Mouse (Mus musculus) heart, embryonic 11.5 days (tissue): ENCODE data around the gene Ttc37. TPM values are rescaled to one million over a fixed set of nuclear protein-coding genes. Genes with fewer than 3 reads are reported as not detected.

Experiments
- ATAC-seq: fragments of 200-750 bp; cut with Nextera tagmentation; replicated peaks from 2 replicates; pipeline ENCODE4 v1.8.0; 2017; ENCODE audit warnings: moderate library complexity; ENCODE audit not compliant: insufficient number of reproducible peaks, low FRiP score, low TSS enrichment
- H3K27ac ChIP-seq: fragments of 300-500 bp; sonication (generic); 2 replicates; pipeline ENCODE4 v1.5.1; 2014; ENCODE audit warnings: mild to moderate bottlenecking, low read depth, low read length
- H3K27me3 ChIP-seq: fragments of 300-500 bp; sonication (generic); 2 replicates; pipeline ENCODE4 v1.6.1; 2014; ENCODE audit warnings: mild to moderate bottlenecking, low read length, mixed read lengths; ENCODE audit not compliant: control insufficient read depth, insufficient read depth
- H3K36me3 ChIP-seq: fragments of 300-500 bp; sonication (generic); 2 replicates; pipeline ENCODE4 v1.6.1; 2014; ENCODE audit warnings: mild to moderate bottlenecking, low read length, moderate library complexity, mixed read lengths; ENCODE audit not compliant: control insufficient read depth, insufficient read depth
- H3K4me1 ChIP-seq: fragments of 300-500 bp; sonication (generic); 2 replicates; pipeline ENCODE4 v1.6.1; 2014; ENCODE audit warnings: low read length; ENCODE audit not compliant: control insufficient read depth, insufficient read depth
- H3K4me2 ChIP-seq: fragments of 300-500 bp; sonication (generic); 2 replicates; pipeline ENCODE4 v1.6.1; 2014; ENCODE audit warnings: mild to moderate bottlenecking, moderate library complexity
- H3K4me3 ChIP-seq: fragments of 300-500 bp; sonication (generic); 2 replicates; pipeline ENCODE4 v1.5.1; 2014; ENCODE audit warnings: low read depth, low read length
- H3K9ac ChIP-seq: fragments of 300-500 bp; sonication (generic); 2 replicates; pipeline ENCODE4 v1.6.1; 2014; ENCODE audit warnings: mild to moderate bottlenecking, low read depth, low read length, moderate library complexity
- H3K9me3 ChIP-seq: fragments of 300-500 bp; sonication (generic); replicated peaks from 2 replicates; pipeline ENCODE4 v1.6.1; 2016; ENCODE audit warnings: low read length; ENCODE audit not compliant: control insufficient read depth
- WGBS: fragments of 180-500 bp; shearing (Covaris S2); extraction: QIAGEN DNeasy Blood & Tissue Kit; methylation state at CpG from one replicate; pipeline ENCODE4 v1.1.7; 2014; ENCODE audit not compliant: insufficient replicate concordance; 5-methylcytosine and 5-hydroxymethylcytosine counted together
- polyA plus RNA-seq: library from polyadenylated mRNA; unstranded; fragments of >200 nt; fragmentation: Nextera tagmentation; extraction: Ambion mirVana; gene quantifications from 2 replicates; pipeline ENCODE4 v1.2.1, GENCODE M21; 2014

The Ttc37 gene
- polyA plus RNA-seq, 1 experiment from 2014 or later = 14.0 TPM

- H3K4me2 ChIP-seq = no peak overlapping the region
- no peaks in the 10 kb centered on the region for H3K4me1 ChIP-seq
- H3K4me3 ChIP-seq = no peak overlapping the region
- ATAC-seq = no peak
- no peak overlapping the region for H3K27ac ChIP-seq
- H3K36me3 ChIP-seq = no peaks in the 10 kb centered on the region
- H3K27me3 ChIP-seq = no peaks in the 10 kb centered on the region
- no peak overlapping the region for H3K9ac ChIP-seq
- H3K9me3 ChIP-seq = no peaks in the 10 kb centered on the region
- 68% methylated on average over 12 of the region's 12 CpGs for WGBS
Observed at GRCm38 (mm10) chr13:76141117-76141808, 42.7 kb downstream of the Ttc37 start.

- Histone ChIP-seq H3K9me3 (no peaks in the 10 kb centered on the region), H3K36me3 (peaks cover 6% of the 10 kb centered on the region), H3K9ac (no peak overlapping the region), H3K27me3 (no peaks in the 10 kb centered on the region), H3K4me1 (no peaks in the 10 kb centered on the region), H3K27ac (no peak overlapping the region), H3K4me3 (no peak overlapping the region), H3K4me2 (no peak overlapping the region)
- ATAC-seq = no peak
- WGBS = 90% methylated on average over 5 of the region's 5 CpGs
Observed at GRCm38 (mm10) chr13:76150483-76150882, 51.9 kb downstream of the Ttc37 start.

GRCm38 (mm10) chr13:76157099-76157498 lies 58.6 kb downstream of the Ttc37 start:
- Histone ChIP-seq H3K9me3 (no peaks in the 10 kb centered on the region), H3K36me3 (peaks cover 15% of the 10 kb centered on the region), H3K4me3 (no peak overlapping the region), H3K9ac (no peak overlapping the region), H3K27ac (no peak overlapping the region), H3K27me3 (no peaks in the 10 kb centered on the region), H3K4me2 (no peak overlapping the region), H3K4me1 (no peaks in the 10 kb centered on the region)
- WGBS = 90% methylated on average over 3 of the region's 3 CpGs
- no peak for ATAC-seq

DNA sequence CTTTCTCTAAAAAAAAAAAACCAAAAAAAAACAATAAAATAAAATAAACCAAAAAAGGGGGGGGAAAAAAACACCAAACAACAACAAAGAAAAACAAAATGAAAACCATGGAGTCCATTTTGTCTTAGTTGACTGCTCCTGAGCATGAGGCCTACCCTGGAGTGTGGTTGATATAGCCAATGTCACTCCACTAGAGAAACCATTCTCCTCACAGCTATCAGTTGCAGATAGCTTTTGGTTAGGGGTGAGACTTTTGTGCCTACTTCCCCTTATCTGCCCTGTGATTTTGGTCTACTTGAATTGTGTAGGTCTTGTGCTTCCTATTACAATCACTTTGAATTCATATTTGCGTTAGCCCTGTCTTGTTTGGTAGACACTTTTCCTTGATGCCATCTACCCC lies 59.0 kb downstream of the Ttc37 start:
- no peak for ATAC-seq
- Histone ChIP-seq H3K4me3 (no peak overlapping the region), H3K36me3 (peaks cover 14% of the 10 kb centered on the region), H3K4me2 (no peak overlapping the region), H3K27ac (no peak overlapping the region), H3K27me3 (no peaks in the 10 kb centered on the region), H3K9me3 (no peaks in the 10 kb centered on the region), H3K4me1 (no peaks in the 10 kb centered on the region), H3K9ac (no peak overlapping the region)
- 96% methylated on average over 1 of the region's 1 CpGs for WGBS

GRCm38 (mm10) chr13:76160587-76160986 lies 62.1 kb downstream of the Ttc37 start:
- Histone ChIP-seq H3K4me1 (no peaks in the 10 kb centered on the region), H3K4me2 (no peak overlapping the region), H3K27me3 (no peaks in the 10 kb centered on the region), H3K36me3 (peaks cover 17% of the 10 kb centered on the region), H3K9me3 (no peaks in the 10 kb centered on the region), H3K27ac (no peak overlapping the region), H3K4me3 (no peak overlapping the region), H3K9ac (no peak overlapping the region)
- WGBS = 89% methylated on average over 2 of the region's 2 CpGs
- ATAC-seq = no peak

DNA sequence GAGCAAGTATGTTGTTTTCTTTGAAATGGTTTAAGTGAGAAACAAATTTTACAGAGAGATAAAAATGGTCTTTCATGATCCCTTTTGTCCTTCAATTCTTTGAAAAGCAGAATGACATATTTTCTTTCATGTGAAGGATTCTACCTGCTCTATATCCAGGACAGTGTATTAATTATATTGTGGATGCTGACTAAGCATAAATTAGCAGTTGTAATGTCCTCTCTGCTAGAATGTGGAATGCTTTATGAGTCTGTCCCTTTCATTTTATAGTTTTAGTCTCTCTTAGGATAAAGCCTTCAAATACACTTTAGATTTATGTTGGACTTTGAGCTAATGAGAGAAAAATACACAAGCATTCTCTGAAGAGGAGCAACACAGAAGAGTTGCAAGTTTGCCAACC lies 75.8 kb downstream of the Ttc37 start:
- Histone ChIP-seq H3K27me3 (no peaks in the 10 kb centered on the region), H3K4me3 (no peak overlapping the region), H3K9ac (no peak overlapping the region), H3K9me3 (no peaks in the 10 kb centered on the region), H3K36me3 (peaks cover 15% of the 10 kb centered on the region), H3K4me2 (no peak overlapping the region), H3K4me1 (no peaks in the 10 kb centered on the region), H3K27ac (no peak overlapping the region)
- ATAC-seq = no peak

DNA sequence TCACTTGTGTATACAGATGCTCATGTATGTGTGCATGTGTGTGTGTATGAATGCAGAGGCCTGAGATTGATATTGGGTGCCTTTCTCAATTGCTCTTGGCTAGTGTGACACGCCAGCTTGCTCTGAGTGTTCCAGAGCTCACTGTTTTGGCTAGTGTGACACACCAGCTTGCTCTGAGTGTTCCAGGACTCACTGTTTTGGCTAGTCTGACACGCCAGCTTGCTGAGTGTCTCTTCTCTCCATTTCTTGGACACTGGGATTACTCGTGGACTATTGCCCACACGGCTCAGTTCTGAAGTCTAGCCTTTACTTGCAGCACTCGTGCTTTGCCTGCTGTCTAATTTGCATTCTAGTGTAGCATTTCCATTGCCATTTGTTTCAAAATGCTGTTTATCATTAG lies 80.2 kb downstream of the Ttc37 start:
- H3K9me3 ChIP-seq = no peaks in the 10 kb centered on the region
- ATAC-seq = no peak
- no peak overlapping the region for H3K4me2 ChIP-seq
- H3K27me3 ChIP-seq = no peaks in the 10 kb centered on the region
- H3K4me1 ChIP-seq = no peaks in the 10 kb centered on the region
- H3K27ac ChIP-seq = no peak overlapping the region
- H3K4me3 ChIP-seq = no peak overlapping the region
- H3K36me3 ChIP-seq = peaks cover 15% of the 10 kb centered on the region
- H3K9ac ChIP-seq = no peak overlapping the region
- 82% methylated on average over 5 of the region's 5 CpGs for WGBS

DNA sequence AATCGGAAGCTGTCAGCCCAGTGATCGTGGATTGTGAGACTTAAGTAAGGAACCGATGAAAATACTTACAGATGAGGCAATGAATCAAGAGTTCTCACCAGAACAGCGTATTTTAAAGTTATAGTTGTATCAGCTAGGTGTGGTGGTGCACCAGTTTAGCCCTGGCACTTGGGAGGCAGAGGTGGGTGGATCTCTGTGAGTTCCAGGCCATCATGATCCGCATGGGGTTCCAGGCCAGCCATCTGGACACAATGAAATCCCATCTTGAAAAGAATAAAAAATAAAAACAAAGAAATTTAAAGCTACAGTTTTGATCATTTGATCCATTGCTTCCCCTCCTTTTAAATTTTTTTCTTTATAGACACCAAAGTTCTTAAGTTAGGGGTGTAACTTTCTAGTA lies 89.1 kb downstream of the Ttc37 start:
- peaks cover 18% of the 10 kb centered on the region for H3K36me3 ChIP-seq
- WGBS = 91% methylated on average over 5 of the region's 5 CpGs
- ATAC-seq = no peak

GRCm38 (mm10) chr13:76189190-76189589 lies 90.7 kb downstream of the Ttc37 start:
- Histone ChIP-seq H3K9me3 (no peaks in the 10 kb centered on the region), H3K4me1 (no peaks in the 10 kb centered on the region), H3K9ac (no peak overlapping the region), H3K4me2 (no peak overlapping the region), H3K4me3 (no peak overlapping the region), H3K27me3 (no peaks in the 10 kb centered on the region), H3K27ac (no peak overlapping the region), H3K36me3 (peaks cover 18% of the 10 kb centered on the region)
- 80% methylated on average over 3 of the region's 3 CpGs for WGBS
- no peak for ATAC-seq

More for the DNA sequence above, 89.1 kb downstream of the Ttc37 start:
- Histone ChIP-seq H3K9ac (no peak overlapping the region), H3K27ac (no peak overlapping the region), H3K4me1 (no peaks in the 10 kb centered on the region), H3K4me2 (no peak overlapping the region), H3K4me3 (no peak overlapping the region), H3K9me3 (no peaks in the 10 kb centered on the region), H3K27me3 (no peaks in the 10 kb centered on the region)
